Mouse (Mus musculus) heart, embryonic 14.5 days (tissue): ENCODE measurements around the gene Cldn10. TPM values are rescaled to one million over a fixed set of nuclear protein-coding genes. Genes with fewer than 3 reads are reported as not detected.

Experiments
- ATAC-seq: fragments of 200-750 bp; cut with Nextera tagmentation; 2 replicates; pipeline ENCODE4 v1.8.0; 2017; ENCODE audit warnings: low read depth, moderate TSS enrichment; ENCODE audit not compliant: insufficient number of reproducible peaks, insufficient read depth, low FRiP score
- H3K27ac ChIP-seq, 2 experiments: fragments of 200-500 bp in 1 of 2; fragments of 300-500 bp in 1 of 2; sonication (generic) in 1 of 2; replicated peaks in 1 of 2; 2 replicates each; pipeline ENCODE4 v1.5.1; 2012 to 2014; ENCODE audit warnings: low read depth in 2 of 2, low read length in 2 of 2, control low read depth in 1 of 2, mild to moderate bottlenecking in 1 of 2, mixed read lengths in 1 of 2; ENCODE audit not compliant: control insufficient read depth in 1 of 2, insufficient read depth in 1 of 2
- H3K27me3 ChIP-seq: fragments of 300-500 bp; sonication (generic); 2 replicates; pipeline ENCODE4 v1.6.1; 2014; ENCODE audit warnings: mild to moderate bottlenecking, low read length, control low read depth; ENCODE audit not compliant: control insufficient read depth, insufficient read depth
- H3K36me3 ChIP-seq: fragments of 300-500 bp; sonication (generic); 2 replicates; pipeline ENCODE4 v1.6.1; 2014; ENCODE audit warnings: mild to moderate bottlenecking, control low read depth, low read length, mixed read lengths; ENCODE audit not compliant: control insufficient read depth, insufficient read depth
- H3K4me1 ChIP-seq, 2 experiments: fragments of 200-500 bp in 1 of 2; fragments of 300-500 bp in 1 of 2; sonication (generic) in 1 of 2; 2 replicates each; pipeline ENCODE4 v1.6.1; 2012 to 2014; ENCODE audit warnings: low read length in 2 of 2, control low read depth in 1 of 2, mixed read lengths in 1 of 2; ENCODE audit not compliant: control insufficient read depth in 2 of 2, insufficient read depth in 2 of 2
- H3K4me2 ChIP-seq: fragments of 300-500 bp; sonication (generic); 2 replicates; pipeline ENCODE4 v1.6.1; 2014; ENCODE audit warnings: mild to moderate bottlenecking, low read length
- H3K4me3 ChIP-seq, 2 experiments: fragments of 200-500 bp in 1 of 2; fragments of 300-500 bp in 1 of 2; sonication (generic) in 1 of 2; 2 replicates each; pipeline ENCODE4 v1.5.1; 2012 to 2014; ENCODE audit warnings: low read length in 2 of 2, mild to moderate bottlenecking in 2 of 2, control low read depth in 1 of 2, low read depth in 1 of 2, moderate library complexity in 1 of 2; ENCODE audit not compliant: control insufficient read depth in 1 of 2, insufficient read depth in 1 of 2
- H3K9ac ChIP-seq: fragments of 300-500 bp; sonication (generic); 2 replicates; pipeline ENCODE4 v1.6.1; 2014; ENCODE audit warnings: mild to moderate bottlenecking, low read length
- H3K9me3 ChIP-seq: fragments of 300-500 bp; sonication (generic); 2 replicates; pipeline ENCODE4 v1.6.1; 2016; ENCODE audit warnings: low read length, control low read depth; ENCODE audit not compliant: control insufficient read depth
- WGBS: fragments of 180-500 bp; shearing (Covaris S2); extraction: QIAGEN DNeasy Blood & Tissue Kit; methylation state at CpG from one replicate; pipeline ENCODE4 v1.1.7; 2014; 5-methylcytosine and 5-hydroxymethylcytosine counted together
- polyA plus RNA-seq: library from polyadenylated mRNA; unstranded; fragments of >200 nt; fragmentation: Nextera tagmentation; extraction: Ambion mirVana; gene quantifications from 2 replicates; pipeline ENCODE4 v1.2.1, GENCODE M21; 2014

The Cldn10 gene
- polyA plus RNA-seq, 1 experiment from 2014 or later: 0.45 TPM

- Histone ChIP-seq H3K4me1 (peaks cover 0 to 3% of the 10 kb centered on the region in 2 experiments; a peak in 1 of 4 replicates), H3K27me3 (no peaks in the 10 kb centered on the region), H3K36me3 (peaks cover 36% of the 10 kb centered on the region), H3K9ac (no peak overlapping the region), H3K27ac (no peak overlapping the region), H3K4me3 (no peak overlapping the region), H3K4me2 (no peak overlapping the region), H3K9me3 (no peaks in the 10 kb centered on the region)
- ATAC-seq: no peak
- 53% methylated on average over 5 of the region's 5 CpGs for WGBS
Measured at GRCm38 (mm10) chr14:118913651-118914050, 125.9 kb downstream of the Cldn10 start.

GRCm38 (mm10) chr14:118919025-118919424, 131.3 kb downstream of the Cldn10 start:
- Histone ChIP-seq H3K4me1 (peaks cover 10 to 20% of the 10 kb centered on the region in 2 experiments), H3K4me3 (no peak overlapping the region), H3K27me3 (peaks cover 8% of the 10 kb centered on the region; the same call in 1 of the 2 replicates), H3K4me2 (no peak overlapping the region), H3K27ac (no peak overlapping the region), H3K9me3 (no peaks in the 10 kb centered on the region), H3K36me3 (peaks cover 12% of the 10 kb centered on the region), H3K9ac (no peak overlapping the region)
- 65% methylated on average over 8 of the region's 8 CpGs for WGBS
- ATAC-seq: no peak

- no peak for ATAC-seq
- 59% methylated on average over 7 of the region's 7 CpGs for WGBS
- Histone ChIP-seq H3K27ac (no peak overlapping the region), H3K4me1 (peaks cover 12 to 28% of the 10 kb centered on the region in 2 experiments), H3K9ac (no peak overlapping the region), H3K4me3 (no peak overlapping the region), H3K27me3 (peaks cover 8% of the 10 kb centered on the region; the same call in 1 of the 2 replicates), H3K4me2 (no peak overlapping the region), H3K9me3 (no peaks in the 10 kb centered on the region), H3K36me3 (peaks cover 12% of the 10 kb centered on the region)
Measured at GRCm38 (mm10) chr14:118920654-118921053, 132.9 kb downstream of the Cldn10 start.

DNA sequence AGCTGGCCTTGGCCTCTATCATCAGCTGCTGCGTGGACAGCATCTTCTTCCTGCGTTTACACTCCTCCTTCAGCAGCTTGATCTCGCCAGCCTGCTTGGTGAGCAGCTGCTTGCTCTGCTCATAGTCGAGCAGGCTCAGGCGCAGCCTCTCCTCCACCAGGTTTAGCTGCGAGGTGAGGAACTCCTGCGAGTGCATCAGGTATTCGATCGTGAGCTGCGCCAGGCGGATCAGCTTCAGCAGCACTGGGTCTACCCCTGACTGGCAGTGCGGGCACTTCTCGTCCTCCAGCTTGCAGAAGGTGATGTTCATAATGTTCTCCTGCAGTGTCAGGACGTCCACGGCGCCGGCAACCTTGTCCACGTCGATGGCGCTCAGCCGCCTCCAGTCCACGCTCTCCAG, 134.5 kb downstream of the Cldn10 start:
- WGBS: 30% methylated on average over 22 of the region's 22 CpGs
- peak overlapping the region; percentile 95 for H3K4me2 ChIP-seq
- H3K36me3 ChIP-seq: peaks cover 12% of the 10 kb centered on the region
- ATAC-seq: no peak
- peaks cover 8% of the 10 kb centered on the region; the same call in 1 of the 2 replicates for H3K27me3 ChIP-seq
- no peak overlapping the region for H3K27ac ChIP-seq
- peaks cover 12 to 30% of the 10 kb centered on the region in 2 experiments for H3K4me1 ChIP-seq
- H3K9ac ChIP-seq: peak overlapping the region; percentile 60; the same call in 1 of the 2 replicates
- H3K9me3 ChIP-seq: no peaks in the 10 kb centered on the region
- peak overlapping the region; percentile 33 to 40 for H3K4me3 ChIP-seq

DNA sequence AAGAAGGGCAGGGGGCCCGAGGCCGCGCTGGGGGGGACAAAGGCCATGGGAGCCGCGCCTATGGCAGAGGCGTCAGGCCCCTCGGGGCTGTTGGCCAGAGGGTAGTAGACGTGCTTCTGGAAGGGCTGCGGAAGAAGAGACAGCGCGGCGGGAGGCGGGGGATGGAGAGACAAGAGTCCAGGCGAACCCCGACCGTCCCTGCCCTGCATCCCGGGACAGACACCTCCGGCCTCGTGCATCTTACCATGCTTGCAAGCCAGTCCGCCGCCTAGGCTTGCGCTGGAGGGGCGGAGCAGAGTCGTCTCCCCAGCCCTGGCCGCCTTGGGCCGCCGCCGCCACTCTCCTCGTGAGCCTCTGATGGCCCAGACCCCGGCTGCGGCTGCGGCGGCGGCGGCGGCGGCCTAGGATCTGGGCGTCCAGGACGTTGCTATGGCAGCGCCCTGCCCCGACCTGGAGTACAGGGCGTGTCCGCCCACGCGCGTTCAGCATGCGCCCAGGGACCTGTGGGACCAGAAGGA, 135.0 kb downstream of the Cldn10 start:
- H3K4me3 ChIP-seq: peak overlapping the region; percentile 33 to 40
- WGBS: 2% methylated on average over 47 of the region's 47 CpGs
- no peaks in the 10 kb centered on the region for H3K9me3 ChIP-seq
- peaks cover 9% of the 10 kb centered on the region for H3K36me3 ChIP-seq
- H3K27me3 ChIP-seq: peaks cover 8% of the 10 kb centered on the region; the same call in 1 of the 2 replicates
- H3K4me2 ChIP-seq: peak overlapping the region; percentile 95
- peaks cover 12 to 30% of the 10 kb centered on the region in 2 experiments for H3K4me1 ChIP-seq
- H3K9ac ChIP-seq: peak overlapping the region; percentile 60
- H3K27ac ChIP-seq: no peak overlapping the region
- peak; percentile 28; the same call in 1 of the 2 replicates for ATAC-seq

Other genes starting within 250 kb of the Cldn10 start
- 1.8 and 1.9 TPM in 2 replicates for gene Abcc4, start 81.7 kb upstream of the Cldn10 start, polyA plus RNA-seq
- gene Dzip1, start 137.6 kb downstream of the Cldn10 start, polyA plus RNA-seq: 6.8 and 7.3 TPM in 2 replicates
- gene Dnajc3, start 150.1 kb downstream of the Cldn10 start, polyA plus RNA-seq: 24.4 and 26.5 TPM in 2 replicates